Mouse (Mus musculus): ENCODE results near the gene Schip1.

DNA sequence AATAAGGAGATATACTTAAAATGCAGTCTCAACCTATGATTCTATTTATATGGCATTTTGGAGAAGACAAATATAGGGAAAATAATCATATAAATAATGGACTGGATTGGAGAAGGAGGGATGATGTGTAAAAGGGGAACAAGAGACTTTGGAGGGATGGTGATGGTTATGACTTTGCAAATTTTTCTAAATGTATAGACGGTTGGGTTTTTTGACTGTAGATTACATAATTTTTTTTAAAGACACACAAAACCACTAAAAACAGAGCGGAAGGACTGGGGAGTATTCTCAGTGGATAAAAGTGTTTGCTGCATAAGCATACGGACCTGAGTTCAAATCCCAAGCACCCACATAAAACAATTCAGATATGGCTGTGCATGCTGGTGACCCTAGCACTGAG lies 156.8 kb downstream of the Schip1 start:
- TF ChIP-seq POLR2A (IDR thresholded peaks at IDR 0.05; ENCODE audit: borderline replicate concordance, extremely low read depth, low read depth, low read length) (no peak), CTCF (IDR thresholded peaks at IDR 0.05; ENCODE audit: insufficient read depth, low read length) (no peak)

All from lung, adult 2 months (tissue).